Mouse (Mus musculus) hindbrain, embryonic 16.5 days (tissue): Measurements from ENCODE around the gene Pfpl. TPM values are rescaled to one million over a fixed set of nuclear protein-coding genes. Genes with fewer than 3 reads are reported as not detected.

Experiments used
- ATAC-seq: fragments of 200-750 bp; cut with Nextera tagmentation; 2 replicates; pipeline ENCODE4 v1.8.0; 2017; ENCODE audit warnings: moderate TSS enrichment, moderate library complexity
- H3K27ac ChIP-seq: fragments of 300-500 bp; sonication (generic); 2 replicates; pipeline ENCODE4 v1.5.1; 2014; ENCODE audit warnings: low read depth, mild to moderate bottlenecking, control low read depth, low read length, moderate library complexity
- H3K27me3 ChIP-seq: fragments of 300-500 bp; sonication (generic); replicated peaks from 2 replicates; pipeline ENCODE4 v1.6.1; 2014; ENCODE audit warnings: low read length; ENCODE audit not compliant: control insufficient read depth, insufficient read depth
- H3K36me3 ChIP-seq: fragments of 300-500 bp; sonication (generic); 2 replicates; pipeline ENCODE4 v1.6.1; 2014; ENCODE audit warnings: mild to moderate bottlenecking, low read length, moderate library complexity, mixed read lengths; ENCODE audit not compliant: control insufficient read depth, insufficient read depth
- H3K4me1 ChIP-seq: fragments of 300-500 bp; sonication (generic); 2 replicates; pipeline ENCODE4 v1.6.1; 2014; ENCODE audit warnings: low read depth, low read length; ENCODE audit not compliant: control insufficient read depth, insufficient read depth
- H3K4me2 ChIP-seq: fragments of 300-500 bp; sonication (generic); 2 replicates; pipeline ENCODE4 v1.6.1; 2014; ENCODE audit warnings: mild to moderate bottlenecking, low read length, control low read depth, moderate library complexity
- H3K4me3 ChIP-seq: fragments of 300-500 bp; sonication (generic); 2 replicates; pipeline ENCODE4 v1.5.1; 2014; ENCODE audit warnings: mild to moderate bottlenecking, low read length, control low read depth, moderate library complexity
- H3K9ac ChIP-seq: fragments of 300-500 bp; sonication (generic); 2 replicates; pipeline ENCODE4 v1.6.1; 2014; ENCODE audit warnings: low read depth, mild to moderate bottlenecking, control low read depth, low read length, moderate library complexity
- H3K9me3 ChIP-seq: fragments of 300-500 bp; sonication (generic); 2 replicates; pipeline ENCODE4 v1.6.1; 2014; ENCODE audit warnings: mild to moderate bottlenecking, low read length, moderate library complexity; ENCODE audit not compliant: control insufficient read depth
- WGBS: fragments of 180-500 bp; shearing (Covaris S2); extraction: QIAGEN DNeasy Blood & Tissue Kit; methylation state at CpG from one replicate; pipeline ENCODE4 v1.1.7; 2014; 5-methylcytosine and 5-hydroxymethylcytosine counted together
- polyA plus RNA-seq: library from polyadenylated mRNA; unstranded; fragments of >200 nt; fragmentation: Nextera tagmentation; extraction: Ambion mirVana; gene quantifications from 2 replicates; pipeline ENCODE4 v1.2.1, GENCODE M21; 2015

Gene Pfpl
- polyA plus RNA-seq, result not detected in 2 replicates

DNA sequence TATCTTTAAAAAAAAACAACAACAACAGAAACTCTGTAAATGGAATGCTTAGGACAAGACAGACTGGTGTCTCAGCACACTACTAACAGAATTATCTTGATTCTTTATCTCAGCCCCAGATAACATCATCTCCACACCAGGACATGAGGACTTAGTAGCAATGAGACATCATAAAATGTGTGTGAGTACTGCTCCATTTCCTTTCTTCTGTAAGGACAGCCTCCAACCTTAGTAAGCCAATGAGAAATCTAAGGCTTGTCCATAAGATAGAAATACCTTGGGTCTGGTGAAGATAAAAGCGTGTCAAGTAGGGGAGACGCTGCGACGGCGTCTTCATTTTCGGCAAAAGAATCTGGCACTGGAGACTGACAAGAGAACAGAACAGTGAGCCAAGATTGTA is at the start of gene Pfpl:
Gene Pfpl (plus strand): TSS at position 301 of the 400 bp plus-strand sequence.
- no peak for ATAC-seq
- Histone ChIP-seq H3K4me3 (no peak within 1 kb of the TSS), H3K9ac (no peak within 1 kb of the TSS), H3K27me3 (no peaks in the 10 kb centered on the region), H3K9me3 (no peaks in the 10 kb centered on the region), H3K27ac (no peak within 1 kb of the TSS), H3K36me3 (no peaks in the 10 kb centered on the region), H3K4me1 (no peaks in the 10 kb centered on the region), H3K4me2 (no peak within 1 kb of the TSS)
- 96% methylated on average over 6 of the region's 6 CpGs for WGBS

DNA sequence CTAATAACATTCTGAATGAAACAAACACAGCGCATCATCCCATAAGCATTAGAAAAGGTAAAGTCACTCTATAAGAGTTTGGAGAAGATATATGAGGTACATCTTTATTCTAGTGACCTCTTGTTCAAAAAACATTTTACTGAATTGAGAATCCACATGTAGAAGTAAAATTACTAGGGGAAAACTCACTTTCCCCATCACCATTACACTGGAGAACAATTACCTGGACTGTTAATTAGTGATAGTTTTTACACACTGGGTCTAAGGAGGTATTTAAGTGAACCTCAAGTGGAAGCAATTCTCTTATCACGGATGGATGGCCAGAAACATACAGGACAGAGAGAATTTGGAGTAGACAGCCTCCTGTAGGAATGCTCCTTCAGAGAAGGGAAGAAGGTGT is 40.7 kb upstream of the Pfpl start, which contains the start of gene Olfr1440:
Gene Olfr1440 (plus strand): TSS at position 301 of the 400 bp plus-strand sequence.
- Histone ChIP-seq H3K27me3 (no peaks in the 10 kb centered on the region), H3K9me3 (no peaks in the 10 kb centered on the region), H3K9ac (no peak within 1 kb of the TSS), H3K36me3 (no peaks in the 10 kb centered on the region), H3K4me2 (no peak within 1 kb of the TSS), H3K27ac (no peak within 1 kb of the TSS), H3K4me3 (no peak within 1 kb of the TSS), H3K4me1 (no peaks in the 10 kb centered on the region)
- WGBS, result 88% methylated on average over 2 of the region's 2 CpGs
- ATAC-seq, result no peak

DNA sequence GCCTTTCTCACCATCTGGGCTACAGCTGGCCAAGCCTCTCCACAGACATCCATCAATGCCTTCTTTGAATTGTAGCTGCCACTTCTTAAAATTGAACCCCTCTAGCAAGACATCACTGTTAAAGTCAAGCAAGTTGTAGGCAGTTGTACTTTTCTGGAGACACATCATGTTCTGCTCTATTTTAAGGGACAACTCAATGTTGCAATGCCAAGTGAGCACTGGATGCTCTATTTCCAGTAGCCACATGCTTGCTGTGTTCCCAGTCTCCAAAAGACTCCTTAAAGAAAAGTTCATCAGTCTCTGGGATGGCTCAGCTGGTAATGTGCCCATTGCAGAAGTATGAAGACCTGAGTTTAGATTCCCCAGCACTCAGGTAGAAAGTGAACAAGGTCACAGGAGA is 14.0 kb upstream of the Pfpl start:
- H3K4me3 ChIP-seq, result no peak overlapping the region
- no peak for ATAC-seq
- no peaks in the 10 kb centered on the region for H3K4me1 ChIP-seq
- H3K27ac ChIP-seq, result no peak overlapping the region
- H3K9ac ChIP-seq, result no peak overlapping the region
- H3K36me3 ChIP-seq, result no peaks in the 10 kb centered on the region
- no peak overlapping the region for H3K4me2 ChIP-seq
- H3K27me3 ChIP-seq, result no peaks in the 10 kb centered on the region
- H3K9me3 ChIP-seq, result no peaks in the 10 kb centered on the region

DNA sequence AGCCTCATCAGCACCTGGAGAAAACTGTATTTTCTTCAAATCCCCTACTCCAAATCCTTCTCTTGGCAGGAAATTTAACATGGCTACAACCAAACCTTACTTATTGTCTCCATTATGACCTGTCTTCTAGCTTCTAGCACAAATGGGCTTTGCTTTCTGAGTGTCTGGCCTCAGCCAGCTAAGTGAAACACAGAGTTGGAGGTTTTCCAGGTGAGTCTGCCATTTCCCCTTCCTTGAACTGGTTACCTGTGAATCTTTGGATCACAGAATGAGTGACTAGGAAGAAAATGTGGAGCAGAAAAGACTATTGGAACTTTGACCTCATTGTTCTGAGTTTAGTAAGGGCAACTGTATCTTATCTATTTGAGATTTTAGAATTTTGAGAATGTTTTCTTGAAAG is 10.3 kb upstream of the Pfpl start, which contains the start of gene Olfr1441:
Gene Olfr1441 (plus strand): TSS at position 73 of the 400 bp plus-strand sequence.
- Histone ChIP-seq H3K4me3 (no peak within 1 kb of the TSS), H3K9me3 (no peaks in the 10 kb centered on the region), H3K27ac (no peak within 1 kb of the TSS), H3K27me3 (no peaks in the 10 kb centered on the region), H3K4me2 (no peak within 1 kb of the TSS), H3K4me1 (no peaks in the 10 kb centered on the region), H3K36me3 (no peaks in the 10 kb centered on the region), H3K9ac (no peak within 1 kb of the TSS)
- ATAC-seq, result no peak

DNA sequence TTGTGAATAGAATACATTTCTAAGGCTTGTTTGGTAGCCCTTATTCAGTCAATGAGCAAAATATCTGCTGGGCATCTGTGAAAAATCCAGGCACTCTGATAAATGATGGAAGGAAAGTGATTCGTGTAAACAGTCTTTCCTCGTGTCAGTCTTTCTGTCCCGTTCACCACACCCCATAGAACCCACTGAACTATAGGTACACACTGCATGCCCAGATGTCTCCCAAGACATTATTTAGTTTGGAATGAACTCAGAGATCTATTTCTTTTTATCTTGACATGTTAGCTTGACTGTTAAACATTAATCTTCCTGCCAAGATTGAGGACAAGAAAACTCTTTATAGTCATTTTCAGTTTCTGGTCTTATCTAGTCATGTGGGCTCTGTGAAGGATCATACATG is 9.4 kb upstream of the Pfpl start:
- no peak for ATAC-seq
- Histone ChIP-seq H3K4me2 (no peak overlapping the region), H3K9ac (no peak overlapping the region), H3K27ac (no peak overlapping the region), H3K36me3 (no peaks in the 10 kb centered on the region), H3K4me1 (no peaks in the 10 kb centered on the region), H3K4me3 (no peak overlapping the region), H3K9me3 (no peaks in the 10 kb centered on the region), H3K27me3 (no peaks in the 10 kb centered on the region)
- 83% methylated on average over 3 of the region's 3 CpGs for WGBS

DNA sequence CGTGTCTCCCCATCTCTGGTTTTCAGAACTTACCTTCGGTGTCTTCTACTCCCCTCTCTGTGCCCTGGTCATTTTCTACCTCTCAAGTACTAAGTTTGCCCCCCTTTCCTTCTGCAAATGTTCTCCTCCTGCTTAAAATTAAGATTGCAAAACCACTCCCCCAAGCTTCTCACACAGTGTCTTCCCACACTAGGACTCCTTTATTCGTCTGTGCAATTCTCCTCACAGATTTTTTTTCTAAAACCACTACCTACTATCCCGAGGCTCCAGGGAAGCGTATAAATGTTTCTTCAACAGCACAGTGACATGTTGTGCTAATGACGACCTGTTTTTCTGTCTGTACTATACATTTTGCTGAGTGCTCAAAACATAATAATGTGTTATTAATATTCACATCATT is 7.2 kb upstream of the Pfpl start:
- 75% methylated on average over 6 of the region's 6 CpGs for WGBS
- no peak overlapping the region for H3K27ac ChIP-seq
- no peak overlapping the region for H3K4me2 ChIP-seq
- no peak overlapping the region for H3K9ac ChIP-seq
- ATAC-seq, result no peak
- no peaks in the 10 kb centered on the region for H3K27me3 ChIP-seq
- H3K4me3 ChIP-seq, result no peak overlapping the region
- no peaks in the 10 kb centered on the region for H3K36me3 ChIP-seq
- no peaks in the 10 kb centered on the region for H3K9me3 ChIP-seq
- H3K4me1 ChIP-seq, result no peaks in the 10 kb centered on the region

DNA sequence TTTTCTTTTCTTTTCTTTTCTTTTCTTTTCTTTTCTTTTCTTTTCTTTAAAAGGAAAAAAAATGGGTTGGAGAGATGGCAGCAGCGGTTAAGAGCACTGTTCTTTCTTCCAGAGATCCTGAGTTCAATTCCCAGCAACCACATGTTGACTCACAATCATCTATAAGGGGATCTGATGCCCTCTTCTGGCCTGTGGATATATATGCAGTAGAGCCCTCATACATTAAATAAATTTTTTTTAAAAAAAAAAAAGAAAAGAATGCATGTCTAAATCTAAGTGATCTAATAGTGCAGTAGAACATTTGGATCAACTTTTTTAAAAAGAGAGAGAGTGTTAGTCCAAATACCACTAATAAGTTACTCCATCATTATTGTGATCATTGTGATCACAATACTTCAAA is 6.0 kb upstream of the Pfpl start:
- H3K4me2 ChIP-seq, result no peak overlapping the region
- WGBS, result 86% methylated on average over 1 of the region's 1 CpGs
- H3K4me3 ChIP-seq, result no peak overlapping the region
- H3K27ac ChIP-seq, result no peak overlapping the region
- no peak for ATAC-seq
- no peaks in the 10 kb centered on the region for H3K4me1 ChIP-seq
- no peaks in the 10 kb centered on the region for H3K36me3 ChIP-seq
- no peaks in the 10 kb centered on the region for H3K9me3 ChIP-seq
- no peaks in the 10 kb centered on the region for H3K27me3 ChIP-seq
- H3K9ac ChIP-seq, result no peak overlapping the region

DNA sequence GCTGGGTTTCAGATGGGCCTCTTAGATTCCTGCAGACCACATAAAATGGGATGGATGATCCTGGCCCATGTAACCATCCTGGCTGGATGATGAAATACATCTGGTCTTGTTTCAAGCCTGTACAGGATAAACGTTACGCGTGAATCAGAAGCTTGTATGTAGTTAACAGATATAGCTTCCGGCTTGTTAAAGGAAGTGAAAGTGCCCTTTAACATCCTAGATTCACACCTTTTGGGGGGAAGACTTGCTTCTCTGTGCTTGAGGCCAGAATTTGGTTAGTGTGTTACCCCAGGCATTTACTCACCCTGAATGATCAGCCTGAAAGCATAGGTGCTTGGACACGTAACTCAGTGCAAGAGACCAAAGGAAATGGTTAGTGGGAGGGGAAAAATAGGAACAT is 604 bp upstream of the Pfpl start:
- Histone ChIP-seq H3K4me3 (no peak overlapping the region), H3K27me3 (no peaks in the 10 kb centered on the region), H3K27ac (no peak overlapping the region), H3K9ac (no peak overlapping the region), H3K4me2 (no peak overlapping the region), H3K4me1 (no peaks in the 10 kb centered on the region), H3K9me3 (no peaks in the 10 kb centered on the region), H3K36me3 (no peaks in the 10 kb centered on the region)
- ATAC-seq, result no peak
- 93% methylated on average over 5 of the region's 5 CpGs for WGBS

DNA sequence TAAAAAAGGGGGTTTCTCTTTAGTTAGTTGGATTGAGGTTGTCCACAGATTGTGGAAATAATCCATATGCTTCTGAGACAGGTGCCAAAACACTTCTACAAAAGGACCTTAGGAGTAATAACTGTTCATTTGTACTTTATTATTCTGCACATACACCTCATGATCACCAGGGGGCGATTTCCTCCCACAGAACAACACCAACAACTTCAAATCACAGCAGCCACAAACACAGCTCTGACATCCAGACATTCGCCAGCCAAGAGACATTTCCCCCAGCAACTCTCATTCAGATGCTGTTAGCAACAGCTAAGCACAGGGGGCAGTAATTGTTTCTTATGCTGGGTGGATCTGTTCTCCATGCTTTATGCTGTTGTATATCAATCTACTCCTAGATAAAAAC is 5.3 kb downstream of the Pfpl start:
- H3K9me3 ChIP-seq, result no peaks in the 10 kb centered on the region
- 3% methylated on average over 2 of the region's 2 CpGs for WGBS
- H3K9ac ChIP-seq, result no peak overlapping the region
- peak; percentile 80 for ATAC-seq
- no peaks in the 10 kb centered on the region for H3K27me3 ChIP-seq
- H3K4me2 ChIP-seq, result no peak overlapping the region
- no peaks in the 10 kb centered on the region for H3K36me3 ChIP-seq
- H3K27ac ChIP-seq, result no peak overlapping the region
- H3K4me1 ChIP-seq, result no peaks in the 10 kb centered on the region
- no peak overlapping the region for H3K4me3 ChIP-seq

DNA sequence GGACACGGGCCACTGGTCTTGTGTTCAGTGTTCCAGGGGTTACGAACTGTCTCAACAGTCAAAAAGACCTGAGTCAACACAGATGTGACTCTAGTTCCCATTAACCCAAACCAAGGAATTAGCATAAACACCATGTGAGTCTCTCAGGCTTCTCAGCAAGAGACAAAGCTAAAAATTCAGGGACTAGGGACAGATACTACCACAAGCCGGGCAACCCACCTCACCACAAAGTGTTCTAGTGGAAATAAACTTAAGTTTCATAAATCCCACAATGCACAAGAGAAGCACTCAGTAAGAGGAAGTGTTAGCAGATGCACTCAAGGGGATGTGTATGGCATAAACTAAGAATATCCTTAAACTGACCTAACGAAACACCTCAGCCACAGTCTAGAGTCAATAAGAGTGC is 7.3 kb downstream of the Pfpl start:
- WGBS, result 81% methylated on average over 4 of the region's 4 CpGs
- ATAC-seq, result no peak

More for the DNA sequence above, 7.3 kb downstream of the Pfpl start:
- Histone ChIP-seq H3K9ac (no peak overlapping the region), H3K9me3 (no peaks in the 10 kb centered on the region), H3K27ac (no peak overlapping the region), H3K36me3 (no peaks in the 10 kb centered on the region), H3K27me3 (no peaks in the 10 kb centered on the region), H3K4me2 (no peak overlapping the region), H3K4me3 (no peak overlapping the region), H3K4me1 (no peaks in the 10 kb centered on the region)
